Mouse (Mus musculus) cerebellum, postnatal 14 days (tissue): ENCODE measurements around the gene Snd1.

ENCODE experiments used
- DNase-seq, 2 experiments: peaks; one replicate each; pipeline ENCODE4 v3.0.0; 2021; ENCODE audit warnings: mixed read lengths in 2 of 2

The Snd1 gene

DNA sequence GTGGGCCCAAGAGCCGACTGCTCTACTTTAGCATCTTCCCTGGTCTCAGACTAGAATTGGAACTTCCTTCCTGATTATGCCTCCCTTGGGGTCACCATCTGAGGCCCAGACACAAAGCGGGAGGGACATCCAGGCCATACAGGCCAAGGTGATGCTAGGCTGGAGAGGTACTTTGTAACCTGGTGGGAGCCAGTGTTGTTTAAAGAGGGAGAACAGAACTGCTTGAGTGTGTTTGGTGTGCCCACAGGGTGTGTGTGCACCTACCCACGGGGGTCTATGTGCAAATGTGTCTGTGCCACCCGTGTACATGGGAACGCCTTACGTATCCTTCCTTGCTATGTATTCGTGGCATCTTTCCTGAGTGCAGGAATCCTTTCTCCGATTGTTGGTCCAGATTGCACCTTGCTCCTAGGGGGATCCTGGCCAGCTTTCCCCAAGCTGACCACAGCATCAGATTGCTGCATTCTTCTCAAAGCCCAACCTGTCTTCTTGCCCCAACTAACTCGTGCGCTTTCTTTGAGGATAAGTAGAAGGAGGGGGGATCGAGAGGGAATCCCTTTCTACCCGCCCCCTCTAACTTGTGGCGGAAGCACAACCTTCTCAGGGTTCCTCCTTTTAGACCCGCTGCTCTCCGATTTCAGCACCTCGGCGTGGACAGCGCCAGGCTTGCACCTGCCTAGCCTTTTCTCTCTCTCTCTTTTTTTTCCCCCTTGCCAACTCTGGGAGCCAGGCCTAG, 507.2 kb downstream of the Snd1 start:
- peak; percentile 54 to 59 for DNase-seq

DNA sequence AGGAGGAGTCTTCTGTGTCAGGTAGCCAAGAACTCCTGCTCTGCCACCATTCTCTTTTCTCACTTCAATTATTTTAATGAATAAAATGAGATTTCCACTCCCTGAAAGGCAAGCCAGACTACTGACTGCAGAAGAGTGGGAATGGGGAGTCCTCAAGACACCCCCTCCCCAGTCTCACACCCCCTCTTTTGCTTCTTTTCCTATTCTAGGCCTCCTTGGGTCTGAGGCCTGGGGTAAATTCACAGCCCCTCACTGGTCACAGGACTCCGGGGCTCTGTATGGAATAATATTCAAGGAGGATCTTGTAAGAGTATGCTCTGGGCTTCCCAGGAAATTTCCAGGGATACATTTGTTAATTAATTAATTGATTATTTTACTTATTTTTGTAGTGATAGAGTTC, 507.9 kb downstream of the Snd1 start:
- no peak for DNase-seq
